Mouse (Mus musculus) gastrocnemius, adult 8-10 months (tissue): ENCODE measurements around the gene Ereg. TPM values are rescaled to one million over a fixed set of nuclear protein-coding genes. Genes with fewer than 3 reads are reported as not detected.
A peak's percentile ranks its signal among the peaks of the same experiment; 100 is the strongest.

Source experiments
- DNase-seq, 2 experiments: peaks; one replicate each; pipeline ENCODE4 v3.0.0; 2022; ENCODE audit warnings: low spot score in 2 of 2
- total RNA-seq, 4 experiments: library from RNA; stranded (reverse); gene quantifications; 2 replicates each; pipeline ENCODE4 v1.2.4; 2022

The Ereg gene
- total RNA-seq, 4 experiments from 2014 or later = not detected

- no peak for DNase-seq
Measured at GRCm38 (mm10) chr5:91110023-91110670, 35.7 kb downstream of the Ereg start.

- no peak for DNase-seq
Measured at GRCm38 (mm10) chr5:91111019-91111418, 36.6 kb downstream of the Ereg start.

GRCm38 (mm10) chr5:91113967-91114366, 39.5 kb downstream of the Ereg start:
- no peak for DNase-seq

GRCm38 (mm10) chr5:91114574-91114973, 40.2 kb downstream of the Ereg start:
- no peak for DNase-seq

GRCm38 (mm10) chr5:91118618-91119017, 44.2 kb downstream of the Ereg start:
- no peak for DNase-seq

GRCm38 (mm10) chr5:91123404-91123803, 49.0 kb downstream of the Ereg start:
- no peak for DNase-seq

- DNase-seq = no peak
Measured at GRCm38 (mm10) chr5:91124140-91124539, 49.7 kb downstream of the Ereg start.

GRCm38 (mm10) chr5:91126623-91127022, 52.2 kb downstream of the Ereg start:
- DNase-seq = no peak

GRCm38 (mm10) chr5:91134961-91135360, 60.5 kb downstream of the Ereg start:
- no peak for DNase-seq

GRCm38 (mm10) chr5:91138970-91139369, 64.5 kb downstream of the Ereg start:
- DNase-seq = no peak

- DNase-seq = peak in 1 of 2 experiments; percentile 4
Measured at GRCm38 (mm10) chr5:91139446-91139873, 65.0 kb downstream of the Ereg start, which contains the start of gene Areg. Gene Areg (plus strand): TSS chr5:91139599.

GRCm38 (mm10) chr5:91140896-91141448, 66.5 kb downstream of the Ereg start:
- DNase-seq = no peak

Other genes with a start within 250 kb of the Ereg start
- not detected for gene Cxcl1, start 183.4 kb upstream of the Ereg start, total RNA-seq
- gene Cxcl2, start 170.8 kb upstream of the Ereg start, total RNA-seq = not detected
- gene Mthfd2l, start 143.5 kb upstream of the Ereg start, total RNA-seq = 1 to 10 TPM; 6.8 to 8.0 (median 7.4) TPM
- under 1 TPM; 0.27 to 0.90 (median 0.50) TPM for gene Epgn, start 47.2 kb upstream of the Ereg start, total RNA-seq
- gene Areg, start 65.0 kb downstream of the Ereg start, total RNA-seq = not detected